Mouse (Mus musculus) left cerebral cortex, adult 18-20 months (tissue): ENCODE data around the gene Tst. TPM values are rescaled to one million over a fixed set of nuclear protein-coding genes. Genes with fewer than 3 reads are reported as not detected.

Source experiments
- DNase-seq, 2 experiments: peaks; one replicate each; pipeline ENCODE4 v3.0.0; 2021 to 2022; ENCODE audit warnings: low spot score in 2 of 2, mixed read lengths in 1 of 2
- long read RNA-seq, 2 experiments: library from polyadenylated mRNA; stranded (forward); transcript quantifications; one replicate each; pipeline ENCODE4 v2.0.0; 2021
- total RNA-seq, 2 experiments: library from RNA; stranded (reverse); gene quantifications; 2 replicates each; pipeline ENCODE4 v1.2.3; 2021

Tst gene
- 10 to 100 TPM; 31.6 to 33.8 TPM for total RNA-seq
- long read RNA-seq, experiment 1, transcript Tst-201 (2 exons, 1,144 nt), result major isoform, 40 of 41 reads
- long read RNA-seq, experiment 1, partial matches to known transcripts, result 0 of 41 reads
- long read RNA-seq, experiment 1, other reads (novel, unspliced or antisense), result 1 of 41 reads
- long read RNA-seq, experiment 2, transcript Tst-201 (2 exons, 1,144 nt), result major isoform, 26 of 26 reads
- long read RNA-seq, experiment 2, partial matches to known transcripts, result 0 of 26 reads
- long read RNA-seq, experiment 2, other reads (novel, unspliced or antisense), result 0 of 26 reads

DNA sequence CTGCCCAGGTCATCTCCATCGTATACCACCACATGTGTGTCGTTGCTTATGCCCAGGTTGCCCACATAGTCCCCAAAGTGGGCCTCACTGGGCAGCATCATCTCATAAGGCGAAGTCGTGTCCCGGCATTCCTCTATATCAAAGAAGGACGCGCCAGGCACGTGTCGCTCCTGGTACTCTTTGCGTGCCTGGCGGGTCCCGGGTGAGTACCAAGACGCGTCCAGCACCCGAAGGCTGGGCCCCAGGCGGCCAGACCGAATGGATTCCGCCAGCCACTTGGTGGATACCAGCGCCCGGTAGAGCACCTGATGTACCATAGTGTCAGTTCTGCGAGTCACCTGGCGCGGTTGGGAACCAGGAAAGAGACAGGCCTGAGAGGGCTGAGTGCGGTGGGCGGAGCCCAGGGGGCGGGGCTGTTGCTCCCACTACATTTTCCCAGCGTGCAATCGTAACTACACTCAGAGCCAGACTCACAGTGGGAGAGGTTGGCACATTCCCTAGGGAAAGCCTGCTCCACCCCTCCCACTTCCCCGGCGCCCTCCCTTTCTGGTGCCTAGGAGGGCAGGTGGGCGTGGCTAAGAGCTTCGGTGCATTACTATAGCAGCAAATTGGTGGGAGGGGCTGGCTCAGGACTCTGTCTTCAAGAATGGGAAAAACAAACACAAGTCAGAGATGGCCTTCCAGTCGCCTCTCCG lies at the start of gene Tst:
Tst (minus strand) TSS at position 391 of the 695 bp plus-strand sequence.
- peak; percentile 81 to 83 for DNase-seq

DNA sequence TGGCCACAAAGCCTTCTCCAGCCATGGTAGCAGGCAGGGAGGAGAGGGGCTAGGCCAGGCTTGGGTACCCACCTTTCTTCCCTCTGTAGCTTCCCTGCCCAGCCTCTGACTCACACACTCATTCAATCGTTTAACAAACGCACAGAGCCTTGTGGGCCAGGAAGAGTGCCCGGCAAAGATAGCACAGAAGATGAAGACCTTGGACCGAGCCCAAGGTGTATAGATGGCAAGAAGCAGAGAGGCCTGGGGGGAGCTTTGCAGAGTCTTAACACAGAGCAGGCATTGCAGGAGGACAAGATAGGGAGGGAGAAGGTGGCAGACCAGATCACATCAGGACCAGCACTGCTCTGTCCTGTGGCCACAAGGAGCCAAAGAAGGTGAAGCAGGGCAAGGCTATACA lies 49.5 kb upstream of the Tst start:
- no peak for DNase-seq

DNA sequence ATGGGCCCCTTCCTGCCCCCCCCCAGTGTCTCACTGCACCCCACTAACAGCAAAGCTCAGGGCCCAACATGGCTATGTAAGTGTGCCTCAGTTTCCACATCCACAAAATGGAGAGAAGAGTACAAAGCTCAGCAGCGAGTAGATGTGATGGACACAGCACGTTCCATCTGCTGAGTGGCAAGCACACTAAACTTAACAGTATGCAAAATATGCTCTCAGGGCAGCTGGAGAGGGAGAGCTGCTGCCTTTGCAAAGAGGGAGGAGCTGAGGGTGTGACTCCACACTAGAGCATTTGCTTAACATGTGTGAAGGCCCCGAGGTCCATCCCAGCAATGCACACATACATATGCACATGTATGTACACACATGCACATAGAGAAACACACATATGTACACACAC lies 47.2 kb upstream of the Tst start:
- DNase-seq, result no peak

DNA sequence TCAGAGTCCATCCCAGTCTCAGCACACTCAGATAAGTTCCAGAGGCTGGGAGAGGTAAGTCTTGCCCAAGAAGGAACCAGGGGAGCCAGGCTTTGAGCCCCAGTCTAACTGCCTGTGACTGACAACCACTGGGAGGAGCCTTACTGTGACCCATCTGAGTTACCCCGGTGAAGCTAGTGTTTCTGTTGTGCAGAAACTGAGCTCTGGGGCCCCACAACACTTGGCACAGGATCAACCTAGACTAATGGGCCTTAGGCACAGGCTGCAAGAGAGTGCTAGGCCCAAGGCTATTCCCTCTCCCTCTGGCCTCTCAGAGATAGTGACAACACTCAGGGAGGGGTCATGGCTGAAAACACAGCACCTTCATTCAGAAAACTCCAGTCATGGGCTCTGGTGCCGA lies 45.5 kb upstream of the Tst start:
- no peak for DNase-seq

DNA sequence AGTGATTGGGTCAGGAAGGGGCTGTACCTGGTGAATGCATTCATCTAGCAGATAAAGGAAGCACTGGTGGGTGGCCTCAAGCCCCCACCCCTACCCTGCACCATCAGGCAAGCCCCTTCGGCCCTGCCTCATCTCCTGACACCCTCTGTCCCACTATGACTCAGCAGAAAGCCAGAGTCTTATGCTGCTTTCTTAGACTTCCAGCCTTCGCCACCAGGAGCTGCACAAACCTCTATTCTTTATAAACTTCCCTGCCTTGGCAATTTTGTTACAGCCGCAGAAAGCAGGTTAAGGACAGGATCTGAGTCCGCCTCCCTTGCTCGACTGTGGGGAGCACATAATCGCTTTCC lies 44.7 kb upstream of the Tst start:
- DNase-seq, result no peak

DNA sequence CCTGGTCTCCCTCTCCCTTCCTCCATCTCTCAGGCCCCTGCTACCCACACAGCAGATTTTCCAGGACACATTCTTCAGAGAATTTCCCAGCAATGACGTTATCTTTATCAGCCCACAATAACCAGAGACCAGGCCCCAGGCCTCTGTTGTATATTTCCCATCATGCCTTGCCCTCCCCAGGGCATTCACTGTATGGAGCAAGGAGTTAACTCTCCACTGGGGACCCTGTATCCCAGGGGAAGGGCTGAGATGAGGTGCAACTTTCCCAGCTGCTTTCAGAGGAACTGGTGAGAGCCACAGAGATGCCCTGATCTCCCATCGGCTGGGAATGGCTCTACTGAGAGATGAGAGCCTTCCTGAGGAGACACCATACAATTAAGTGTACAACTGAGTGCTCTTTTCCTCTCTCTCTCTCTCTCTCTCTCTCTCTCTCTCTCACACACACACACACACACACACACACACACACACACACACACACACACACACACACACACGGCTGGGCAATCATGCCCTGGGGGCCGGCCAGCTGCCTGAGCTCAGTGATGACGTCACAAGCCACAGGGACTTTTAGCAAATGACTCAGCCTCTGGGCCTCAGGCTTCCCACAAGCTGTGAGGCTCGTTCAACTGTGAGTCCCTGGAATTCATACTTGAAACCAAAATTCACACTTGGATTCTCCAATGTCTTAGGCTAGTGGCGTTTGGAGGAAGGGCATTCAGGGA lies 44.1 kb upstream of the Tst start:
- peak; percentile 46 to 49 for DNase-seq

DNA sequence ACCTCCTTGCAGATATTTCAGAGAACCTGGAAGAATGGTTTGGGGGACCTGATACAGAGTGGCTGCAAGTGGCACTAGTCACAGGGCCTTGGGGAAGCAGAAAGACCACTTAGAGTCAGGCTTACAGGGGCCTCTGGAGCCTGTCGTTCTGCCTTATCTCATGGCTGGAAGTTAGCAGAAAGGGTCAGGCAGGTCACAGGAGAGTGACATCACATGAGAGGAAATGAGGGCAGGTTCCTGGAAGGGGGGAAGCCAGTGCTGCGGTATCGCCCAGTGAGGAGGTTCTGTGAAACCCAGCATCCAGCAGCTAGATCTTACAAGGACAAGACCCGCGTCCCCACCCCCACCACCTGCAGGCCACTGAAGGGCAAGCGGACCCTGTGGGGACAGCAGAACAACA lies 43.4 kb upstream of the Tst start:
- DNase-seq, result no peak

DNA sequence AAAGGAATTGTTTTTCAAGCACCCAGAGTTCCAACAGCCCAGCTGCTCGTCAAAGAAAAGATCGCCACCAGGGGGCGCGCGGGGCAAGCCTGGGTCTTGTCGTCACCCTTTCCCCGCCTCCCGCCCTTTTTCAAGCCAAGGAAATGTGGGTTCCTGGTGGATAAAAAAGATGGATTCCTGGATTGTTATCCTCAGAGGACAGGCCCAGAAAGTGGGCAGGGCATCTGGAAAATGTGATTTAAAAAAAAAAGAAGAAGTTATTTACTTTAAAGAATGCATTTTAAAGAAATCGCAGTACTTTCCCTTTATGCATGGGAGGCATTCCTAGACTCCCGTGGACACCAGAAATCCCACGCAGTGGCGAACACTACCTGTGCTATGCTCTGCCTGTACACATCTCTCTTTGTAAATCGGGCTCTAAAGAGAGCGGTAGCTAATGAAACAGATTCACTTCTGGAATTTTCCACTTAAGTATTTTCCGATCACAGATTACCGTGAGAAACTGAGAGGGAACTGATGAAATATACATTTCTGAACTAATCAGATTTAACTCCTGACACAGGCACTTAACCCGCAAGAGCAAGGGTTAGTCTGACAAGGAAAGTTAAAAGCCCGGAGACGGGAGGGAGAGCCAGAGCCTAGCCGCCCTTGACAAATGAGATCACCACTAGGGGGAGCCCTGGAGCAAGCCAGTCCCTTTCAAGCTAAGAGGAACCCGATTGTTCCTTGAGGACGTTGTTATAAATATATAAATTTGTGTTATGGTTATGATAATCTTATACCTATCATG lies 42.2 kb upstream of the Tst start:
- DNase-seq, result peak; percentile 96 to 99

DNA sequence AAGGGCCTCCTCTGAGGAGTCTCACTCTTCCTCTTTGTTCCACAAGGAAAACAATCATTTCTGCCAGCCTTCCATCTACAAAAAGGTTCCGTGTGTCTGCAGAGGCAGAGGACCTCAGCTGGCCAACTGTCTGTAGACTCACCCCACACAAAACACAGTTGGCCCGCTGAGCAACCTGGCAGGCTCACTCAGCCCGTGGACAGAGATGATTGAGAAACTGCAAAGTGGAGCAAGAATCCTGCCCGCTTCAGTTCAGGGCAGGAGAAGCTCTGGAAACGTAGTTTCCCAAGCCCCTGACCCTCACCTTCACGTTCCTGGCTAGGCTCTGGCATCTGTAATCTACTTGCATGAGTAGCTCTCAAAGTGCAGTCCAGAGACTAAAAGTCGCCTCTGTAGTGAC lies 41.4 kb upstream of the Tst start:
- no peak for DNase-seq

DNA sequence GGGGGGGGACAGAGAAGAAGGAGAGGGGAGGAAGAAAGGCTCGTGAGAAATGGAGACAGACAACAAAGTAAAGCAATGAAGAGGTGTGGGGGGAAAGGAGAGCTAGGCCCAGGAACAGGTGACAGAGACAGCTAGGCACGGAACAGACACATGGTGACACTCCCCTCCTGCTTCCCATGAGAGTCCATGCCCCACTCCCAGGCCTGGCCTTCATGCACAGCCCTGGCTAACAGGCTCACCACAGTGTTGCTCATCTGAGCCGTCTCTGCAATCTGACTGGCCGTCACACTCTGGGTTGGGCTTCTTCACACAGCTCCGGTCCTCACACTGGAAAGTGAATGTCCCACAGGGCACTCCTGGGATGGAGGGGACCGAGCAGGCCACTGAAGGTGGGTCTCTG lies 38.1 kb upstream of the Tst start:
- no peak for DNase-seq

DNA sequence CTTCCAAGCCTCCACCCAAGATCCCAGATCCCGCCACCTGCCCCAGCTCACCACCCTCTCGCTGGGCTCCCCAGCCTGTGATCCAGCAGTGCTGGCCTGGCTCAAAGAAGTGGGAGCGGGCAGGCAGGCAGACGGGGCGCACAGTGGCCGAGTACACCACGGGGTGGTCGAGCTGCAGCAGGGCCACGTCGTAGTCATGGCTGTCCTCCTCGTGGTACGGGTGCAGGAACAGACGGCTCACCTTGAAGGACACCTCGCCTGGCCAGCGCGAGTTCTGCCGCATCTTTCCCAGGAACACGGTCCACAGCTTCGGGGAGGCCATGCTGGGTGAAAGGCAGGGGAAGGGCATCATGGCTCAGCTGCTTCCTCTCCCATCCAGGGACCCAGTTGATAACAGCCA lies 36.5 kb upstream of the Tst start:
- DNase-seq, result no peak

DNA sequence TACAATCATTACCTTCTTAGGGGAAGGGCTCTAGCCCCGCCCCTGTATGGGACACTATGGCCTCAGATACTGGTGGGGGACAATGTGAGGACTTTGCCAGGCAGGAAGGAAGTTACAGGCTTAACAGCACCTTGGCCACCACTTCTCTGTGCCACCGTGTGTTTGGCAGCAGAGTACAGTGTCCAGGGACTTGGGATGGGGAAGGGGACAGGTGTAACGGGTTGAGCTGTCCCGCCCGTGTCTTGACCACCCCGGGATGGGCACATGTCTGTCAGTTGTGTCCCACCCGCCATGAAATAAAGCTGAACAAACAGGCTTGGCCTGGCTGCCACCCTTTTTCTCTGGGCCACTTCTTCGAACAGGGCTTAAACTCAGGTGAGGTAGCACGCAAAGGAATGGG lies 33.3 kb upstream of the Tst start:
- DNase-seq, result no peak

DNA sequence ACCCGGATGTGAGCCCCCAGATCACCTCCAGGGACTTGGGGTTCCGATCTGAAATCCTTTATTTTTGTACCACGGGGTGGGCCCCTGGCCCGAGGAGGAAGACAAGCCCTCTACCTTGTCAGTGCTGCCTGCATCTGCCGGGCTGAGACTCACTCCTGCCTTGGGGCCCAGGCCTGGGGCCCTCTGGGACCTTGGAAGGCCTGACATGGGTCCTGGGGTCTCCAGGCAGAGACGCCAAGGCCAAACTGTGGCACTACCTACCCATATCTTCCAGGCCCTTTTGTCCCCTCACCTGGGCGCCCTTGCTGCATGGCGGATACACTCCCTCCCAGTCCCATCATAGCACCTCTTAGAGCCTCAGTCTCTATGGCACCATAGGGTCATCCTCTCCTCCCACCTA lies 32.8 kb upstream of the Tst start:
- no peak for DNase-seq

DNA sequence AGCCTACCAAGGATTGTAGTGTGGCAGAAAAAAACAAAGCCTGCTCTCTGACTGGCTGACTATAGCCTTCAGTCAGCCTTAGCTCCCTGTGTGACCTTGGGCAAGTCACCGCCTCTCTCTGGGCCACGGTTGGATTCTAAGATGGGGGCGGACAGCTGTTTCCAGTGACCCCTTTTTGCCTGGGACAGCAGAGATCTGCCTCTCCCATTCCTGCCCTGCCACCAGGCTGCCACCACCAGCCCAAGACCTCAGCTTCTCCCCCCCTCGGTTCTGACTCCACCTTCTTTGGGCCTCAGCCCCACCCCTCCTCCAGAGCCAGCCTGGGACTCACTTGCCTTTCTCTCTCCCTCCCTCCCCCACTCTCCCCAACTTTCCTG lies 32.3 kb upstream of the Tst start:
- no peak for DNase-seq

DNA sequence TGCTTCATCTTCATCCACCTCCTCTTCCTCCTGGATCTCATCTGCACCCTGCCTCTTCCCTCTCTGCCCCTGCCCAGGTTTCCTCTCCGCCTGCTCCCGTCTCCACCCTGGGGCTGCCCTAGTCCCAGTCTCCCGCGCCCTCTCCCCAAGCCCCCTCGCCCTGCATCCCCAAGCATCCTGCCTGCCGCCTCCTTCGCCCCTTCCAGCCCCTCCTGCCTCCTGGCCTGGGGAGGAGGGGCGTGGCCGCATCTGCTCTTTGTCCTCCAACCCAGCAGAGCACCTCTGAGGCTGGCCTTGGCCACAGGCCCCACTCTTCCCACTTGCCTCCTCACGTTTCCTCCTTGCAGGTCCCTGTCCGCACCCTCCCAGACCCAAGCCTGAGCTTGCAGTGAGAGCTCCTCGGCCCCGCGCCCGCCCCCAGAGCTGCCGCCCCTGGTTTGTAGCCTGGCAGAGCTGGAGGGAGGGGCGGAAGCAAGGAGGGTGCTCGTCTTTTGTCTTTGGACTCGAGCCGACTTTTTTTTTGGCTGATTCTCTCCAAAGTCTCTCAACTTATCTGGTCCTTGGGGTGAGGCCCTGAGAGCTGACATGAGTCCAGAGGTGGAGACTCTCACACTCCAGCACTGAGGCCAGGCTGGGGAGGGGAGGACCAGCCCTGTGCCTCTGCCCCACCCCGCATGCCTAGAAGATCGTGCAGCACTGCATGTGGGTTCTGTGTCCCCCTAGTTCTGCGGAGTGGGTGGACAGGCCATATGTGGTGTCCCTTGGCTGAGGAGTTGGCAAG lies 31.7 kb upstream of the Tst start:
- DNase-seq, result peak; percentile 70 to 88

DNA sequence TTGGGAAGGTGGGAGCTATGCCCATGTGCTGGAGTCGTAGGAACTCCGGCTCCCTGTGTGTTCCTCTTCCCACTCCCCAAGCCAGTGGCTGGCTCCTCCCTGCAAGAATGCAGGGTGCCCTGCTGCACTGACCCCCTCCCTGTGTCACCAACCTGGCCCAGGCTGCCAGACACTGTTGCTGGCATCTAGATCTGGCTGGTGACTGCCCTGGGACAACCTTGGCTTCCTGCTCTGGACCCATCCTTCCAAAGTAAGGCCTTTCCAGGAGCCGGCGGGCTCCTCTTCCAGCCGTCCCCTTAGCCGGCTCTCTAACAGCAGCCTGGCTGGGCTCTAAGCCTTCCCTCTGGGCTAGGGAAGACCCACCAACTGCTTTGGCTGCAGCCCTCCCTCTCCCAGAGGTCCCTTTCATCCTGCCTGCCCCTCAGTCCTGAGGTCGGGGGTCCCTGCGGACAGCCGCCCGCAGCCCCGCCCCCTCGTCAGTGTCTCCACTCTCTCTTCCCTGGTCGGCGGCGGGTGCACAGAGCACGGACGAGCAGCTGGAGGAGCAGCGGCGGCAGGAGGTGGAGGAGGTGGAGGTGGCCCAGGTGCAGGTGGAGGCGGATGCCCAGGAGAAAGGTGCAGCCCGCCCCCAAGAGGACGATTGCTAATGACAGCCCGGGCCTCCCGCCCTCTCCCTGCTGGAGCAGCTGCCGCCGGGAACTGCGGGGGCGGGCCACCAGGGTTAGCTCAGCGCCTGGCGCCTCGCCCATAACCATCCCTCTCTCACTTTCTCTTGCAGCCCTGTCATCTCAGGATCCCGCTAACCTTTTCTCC lies 30.9 kb upstream of the Tst start:
- DNase-seq, result peak; percentile 90 to 94

DNA sequence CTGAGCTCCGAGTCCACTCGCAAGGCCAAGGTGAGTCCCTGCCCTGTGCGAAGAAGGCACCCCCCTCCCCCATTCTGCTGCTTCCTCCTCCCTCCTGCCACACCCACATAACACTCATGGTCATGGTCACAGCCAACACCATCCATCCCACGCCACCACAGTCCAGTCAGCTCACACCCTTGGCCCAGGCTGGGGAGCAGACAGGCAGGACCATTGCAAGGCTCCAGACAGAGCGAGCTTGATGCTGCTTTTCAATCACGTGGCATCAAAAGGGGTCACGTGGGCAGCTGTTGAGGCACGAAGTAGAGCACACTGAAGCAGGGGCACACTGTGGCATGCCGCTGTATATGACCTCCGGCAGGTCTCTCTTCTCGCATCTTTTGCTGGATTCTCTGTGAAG lies 30.0 kb upstream of the Tst start:
- no peak for DNase-seq

DNA sequence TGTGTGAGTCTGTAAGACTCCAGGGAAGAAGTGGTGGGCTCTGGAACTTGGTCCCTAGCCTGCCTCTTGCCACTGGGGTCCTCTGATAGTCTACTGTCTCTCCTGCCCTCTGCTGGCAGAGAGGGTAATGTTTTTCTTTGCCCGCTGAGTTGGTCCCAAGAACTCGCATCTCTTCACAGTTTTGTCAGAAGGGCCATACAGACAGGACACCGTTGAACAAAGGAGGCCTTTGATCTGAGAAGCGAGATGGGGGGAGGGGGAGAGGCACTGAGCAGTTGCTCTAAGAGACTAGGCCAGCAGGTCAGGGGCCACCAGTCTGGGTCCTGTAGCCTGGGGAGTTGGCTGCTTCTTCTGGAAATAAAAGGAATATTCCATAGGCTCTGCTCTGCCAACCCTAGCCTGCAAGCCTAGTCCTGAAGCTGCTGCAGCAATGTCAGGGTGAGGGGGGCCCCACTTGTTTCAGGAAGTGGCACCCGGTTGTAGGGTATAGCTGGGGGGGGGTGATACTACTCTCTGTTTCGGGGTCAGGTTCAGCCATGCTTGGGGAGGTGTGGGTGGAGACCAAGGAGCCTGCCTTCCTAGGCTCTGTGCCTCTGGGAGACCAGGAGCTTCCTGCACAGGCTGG lies 29.3 kb upstream of the Tst start:
- peak; percentile 58 to 62 for DNase-seq

DNA sequence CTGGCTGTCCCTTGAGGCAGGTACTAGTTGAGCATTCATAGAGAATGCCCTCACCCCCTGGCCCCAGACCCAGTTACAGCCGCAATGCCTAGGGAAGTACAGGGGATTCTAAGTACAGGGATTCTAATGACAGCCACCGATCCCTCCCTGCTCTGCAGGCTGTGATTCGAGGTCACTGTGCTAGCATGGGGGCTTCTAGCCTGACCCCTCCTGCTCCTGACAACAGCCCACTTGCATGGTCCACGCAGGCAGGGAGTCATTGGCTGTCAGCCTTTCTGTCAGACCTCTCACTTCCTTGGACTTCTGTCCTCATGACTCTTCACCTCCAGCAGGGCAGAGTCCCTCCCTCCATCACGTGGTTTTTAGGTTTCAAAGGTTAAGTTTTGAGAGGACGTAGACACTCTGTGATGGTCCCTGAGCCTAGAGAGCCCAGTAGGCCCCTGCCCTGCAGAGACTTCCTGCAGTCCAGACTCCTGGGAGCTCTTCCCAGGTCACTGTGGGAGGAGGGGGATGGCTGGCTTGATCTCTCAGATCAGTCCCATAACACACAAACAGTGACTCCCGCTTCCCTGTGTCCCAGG lies 25.9 kb upstream of the Tst start:
- DNase-seq, result no peak
